Mouse (Mus musculus): Measurements from ENCODE around the gene Stk35.

DNA sequence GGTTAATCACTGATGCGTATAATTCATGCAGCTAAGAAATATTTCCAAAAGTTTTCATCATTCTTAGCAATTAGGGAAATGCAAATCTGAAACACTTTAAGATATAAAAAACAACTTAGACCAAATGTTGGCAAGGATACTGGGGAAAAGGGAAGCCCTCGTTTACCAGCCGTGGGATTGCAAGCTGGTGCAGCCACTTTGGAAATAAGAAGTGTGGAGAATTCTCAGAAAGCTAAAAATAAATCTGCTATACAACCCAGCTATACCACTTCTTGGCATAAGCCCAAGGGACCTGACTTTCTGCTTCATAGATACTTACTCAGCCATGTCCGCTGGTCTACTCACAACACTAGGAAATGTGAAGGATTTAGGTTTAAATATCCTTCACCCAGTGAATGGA is 51.2 kb downstream of the Stk35 start:
- TF ChIP-seq CTCF (IDR thresholded peaks at IDR 0.05; ENCODE audit: extremely low read depth, insufficient read depth, insufficient read length, insufficient replicate concordance): no peak
- no peak for TF ChIP-seq POLR2A (IDR thresholded peaks at IDR 0.05; ENCODE audit: low read depth, low read length)

All from spleen, adult 2 months (tissue).